Mouse (Mus musculus) monocyte, adult 5-6 weeks (primary cell): Measurements from ENCODE around the gene Naaladl2. TPM values are rescaled to one million over a fixed set of nuclear protein-coding genes. Genes with fewer than 3 reads are reported as not detected.
A peak's percentile ranks its signal among the peaks of the same experiment; 100 is the strongest.

Source experiments
- ATAC-seq: fragments of 153-309, 156-312 bp; replicated peaks from 2 replicates; pipeline ENCODE4 v1.8.0; 2017; ENCODE audit warnings: mild to moderate bottlenecking; ENCODE audit not compliant: low TSS enrichment, insufficient number of reproducible peaks, severe bottlenecking, poor library complexity, low FRiP score
- total RNA-seq: library from RNA; stranded (forward); fragments of 200-1000, 200-491, 200-594 nt; gene quantifications from 3 replicates; pipeline ENCODE4 v1.2.3, GENCODE M21; 2017

Naaladl2 gene
- total RNA-seq, 1 experiment from 2014 or later = not detected

- no peak for ATAC-seq
Observed at GRCm38 (mm10) chr3:24992577-24992976, 151.5 kb downstream of the Naaladl2 start.

- no peak for ATAC-seq
Observed at GRCm38 (mm10) chr3:24992078-24992477, 152.0 kb downstream of the Naaladl2 start.

DNA sequence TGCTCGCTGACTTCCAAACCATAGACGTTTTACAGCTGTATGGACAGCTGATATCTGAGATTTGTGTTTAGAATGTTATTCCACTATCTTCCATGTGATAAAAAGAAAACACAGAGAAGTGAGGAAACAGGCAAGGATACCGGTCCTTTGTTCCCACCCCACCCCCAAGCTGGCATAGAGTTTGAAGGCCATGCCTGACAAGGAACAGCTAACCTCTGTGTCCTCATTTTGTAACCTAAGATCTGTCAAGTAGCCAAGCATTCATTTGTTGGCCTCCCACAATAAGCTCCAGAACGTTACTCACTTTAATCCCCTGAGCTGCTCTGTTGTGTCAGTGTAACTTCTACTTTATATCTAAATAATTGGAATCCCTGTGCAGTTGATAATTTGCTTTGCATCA lies 161.9 kb downstream of the Naaladl2 start:
- ATAC-seq = no peak

GRCm38 (mm10) chr3:24942170-24942569 lies 201.9 kb downstream of the Naaladl2 start:
- ATAC-seq = no peak

GRCm38 (mm10) chr3:24938507-24939182 lies 205.4 kb downstream of the Naaladl2 start:
- ATAC-seq = no peak

GRCm38 (mm10) chr3:24921811-24922210 lies 222.2 kb downstream of the Naaladl2 start:
- ATAC-seq = no peak

- ATAC-seq = no peak
Observed at GRCm38 (mm10) chr3:24921401-24921800, 222.7 kb downstream of the Naaladl2 start.

- no peak for ATAC-seq
Observed at GRCm38 (mm10) chr3:24905425-24905960, 238.6 kb downstream of the Naaladl2 start.

- peak; percentile 17; the same call in 1 of the 2 replicates for ATAC-seq
Observed at GRCm38 (mm10) chr3:24888801-24889200, 255.3 kb downstream of the Naaladl2 start.

DNA sequence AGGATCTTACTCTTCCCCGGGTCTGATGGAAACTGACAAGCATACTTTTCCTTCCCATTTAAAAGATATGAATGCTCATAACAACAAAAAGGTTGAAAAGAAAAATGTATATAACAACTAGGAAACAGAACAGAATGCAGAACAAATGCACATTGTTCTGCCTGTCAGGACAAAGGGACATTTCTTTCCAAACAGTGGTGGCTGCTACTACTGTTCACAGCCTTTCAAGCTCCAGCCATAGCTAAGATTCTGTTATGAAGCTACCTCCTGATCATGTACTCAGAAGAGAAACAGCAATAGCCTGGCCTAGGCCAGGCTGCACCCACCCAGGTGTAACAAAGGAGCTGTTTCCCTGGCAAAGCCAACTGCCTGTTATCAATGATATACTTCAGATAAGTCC lies 271.8 kb downstream of the Naaladl2 start:
- no peak for ATAC-seq

DNA sequence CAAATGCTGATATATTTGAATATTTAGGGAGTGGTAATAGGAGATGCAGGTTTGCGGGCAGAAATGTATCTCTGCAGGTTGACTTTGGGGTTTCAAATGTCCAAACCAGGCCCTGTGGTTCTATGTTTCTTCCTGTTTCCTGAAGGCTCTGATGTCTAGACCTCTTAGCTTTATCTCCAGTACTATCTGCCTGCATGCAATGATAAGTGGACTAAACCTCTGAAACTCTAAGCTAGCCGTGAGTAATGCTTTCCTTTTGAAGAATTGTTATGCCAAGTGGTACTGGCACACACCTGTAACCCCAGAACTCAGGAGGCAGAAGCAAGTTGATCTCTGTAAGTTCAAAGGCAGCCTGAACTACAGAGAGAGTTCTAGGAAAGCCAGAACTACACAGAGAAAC lies 291.1 kb downstream of the Naaladl2 start:
- ATAC-seq = no peak

GRCm38 (mm10) chr3:24796739-24797138 lies 347.3 kb downstream of the Naaladl2 start:
- ATAC-seq = no peak

DNA sequence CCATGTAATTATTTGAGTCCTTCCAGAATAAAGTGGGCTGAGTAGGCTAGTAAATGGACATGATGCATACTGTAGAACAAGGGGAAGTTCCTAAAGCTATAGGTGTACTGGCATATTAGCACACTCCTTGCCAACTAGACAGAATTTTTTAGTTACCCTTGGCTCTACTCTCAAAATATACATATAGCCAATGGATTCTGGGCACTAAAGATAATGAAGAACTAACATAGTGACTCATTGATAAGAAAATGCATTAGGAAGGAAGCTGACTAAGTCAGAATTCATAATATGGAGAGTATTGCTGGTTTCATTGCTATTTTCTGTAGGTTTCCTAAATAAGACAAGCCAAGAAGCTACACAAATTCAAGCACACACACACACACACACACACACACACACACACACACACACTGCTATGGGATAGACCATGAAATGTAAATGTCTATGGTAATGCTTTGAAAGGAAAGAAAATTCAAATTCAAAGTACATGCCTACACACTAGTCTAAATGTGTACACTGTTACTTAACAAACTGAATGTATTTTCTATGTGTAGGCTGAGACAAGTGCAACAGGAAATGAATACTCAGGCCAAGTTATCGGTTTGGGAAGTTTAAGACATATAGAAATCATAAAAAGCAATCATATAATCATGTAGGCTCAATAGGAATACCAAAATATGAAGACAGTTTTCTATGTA lies 356.5 kb downstream of the Naaladl2 start:
- no peak for ATAC-seq

DNA sequence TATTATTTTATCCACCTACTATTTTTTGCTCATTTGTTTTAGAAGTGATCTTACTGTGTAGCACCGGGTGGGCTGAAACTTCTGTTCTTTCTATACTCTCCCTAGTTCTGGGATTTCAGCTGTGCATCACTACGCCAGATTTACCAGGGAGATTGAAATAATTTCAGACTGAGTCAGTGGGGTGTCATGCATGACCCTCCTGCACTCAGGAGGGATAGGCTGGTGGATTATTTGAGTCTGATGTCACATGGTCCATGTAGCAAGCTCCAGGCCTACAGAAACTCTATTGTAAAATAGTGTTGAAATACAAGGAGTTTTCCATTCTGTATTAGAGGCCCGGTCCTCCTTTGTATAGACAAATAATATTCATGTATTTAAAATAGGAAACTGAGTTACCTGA lies 360.0 kb downstream of the Naaladl2 start:
- ATAC-seq = no peak

DNA sequence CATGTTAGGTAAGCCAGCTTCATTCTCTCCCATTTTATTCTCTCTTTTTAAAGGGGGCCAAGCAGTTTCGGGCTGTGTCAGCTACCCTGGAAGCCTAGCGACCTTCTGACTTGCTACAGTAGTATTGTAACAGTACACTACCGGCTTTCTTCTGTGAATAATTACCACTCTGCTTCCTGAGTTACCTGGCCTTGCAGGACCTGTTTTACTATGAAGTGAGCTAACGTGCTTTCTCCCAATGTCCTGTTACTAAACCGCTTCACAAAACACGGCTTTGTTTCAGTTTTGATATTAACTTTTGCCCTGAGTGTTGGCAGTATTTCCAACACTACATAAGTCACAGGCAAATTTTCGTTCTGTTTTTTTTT lies 360.6 kb downstream of the Naaladl2 start:
- no peak for ATAC-seq

GRCm38 (mm10) chr3:24782784-24783461 lies 361.1 kb downstream of the Naaladl2 start:
- 0 out of 2 replicates have a peak, but pooled peaks have one; percentile 17 for ATAC-seq

DNA sequence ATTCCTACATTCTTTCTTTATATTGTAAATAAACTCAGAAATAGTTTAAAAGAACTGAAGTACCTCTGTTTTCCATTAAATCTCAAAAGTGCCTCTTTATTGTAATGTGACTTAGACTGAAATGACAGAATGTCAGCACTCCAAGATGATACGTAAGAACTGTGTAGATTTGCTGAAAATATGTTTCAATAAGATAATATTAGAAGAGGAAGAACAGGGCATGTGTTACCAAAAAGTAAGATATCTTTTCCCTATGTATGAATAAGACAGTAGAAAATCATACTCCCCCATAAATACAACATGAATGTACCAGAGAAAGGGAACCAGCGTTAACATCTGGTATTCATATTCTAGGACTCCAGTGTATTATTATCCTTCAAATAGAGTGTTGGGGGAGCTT lies 362.4 kb downstream of the Naaladl2 start:
- no peak for ATAC-seq

- no peak for ATAC-seq
Observed at GRCm38 (mm10) chr3:24778416-24778815, 365.6 kb downstream of the Naaladl2 start.

DNA sequence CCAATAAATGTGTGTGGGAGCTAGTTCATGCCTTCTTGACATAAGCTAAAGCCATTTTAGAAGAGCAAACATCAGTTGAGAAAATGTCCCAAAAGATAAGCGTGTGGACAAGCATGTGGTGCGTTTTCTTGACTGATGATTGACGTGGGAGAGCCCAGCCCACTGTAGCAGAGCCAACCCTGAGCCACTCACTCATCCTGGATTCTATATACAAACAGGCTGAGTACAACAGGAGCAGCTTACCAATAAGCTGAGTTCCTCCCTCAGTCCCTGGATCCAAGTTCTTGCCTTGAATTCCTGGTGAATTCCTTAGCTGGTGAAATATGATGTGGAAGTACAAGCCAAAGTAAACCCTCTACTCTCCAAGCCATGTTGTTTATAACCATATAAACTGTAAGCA lies 395.0 kb downstream of the Naaladl2 start:
- no peak for ATAC-seq
